Mouse (Mus musculus): ENCODE data around the gene Rnaseh2b.

- no peak for TF ChIP-seq CTCF (IDR thresholded peaks at IDR 0.05; ENCODE audit: low read depth)
- no peak for TF ChIP-seq EP300 (optimal IDR thresholded peaks at IDR 0.05)
These were observed 91.5 kb downstream of the Rnaseh2b start for GRCm38 (mm10) chr14:62383786-62384299.
